Mouse (Mus musculus) skeletal muscle tissue, postnatal 0 days (tissue): ENCODE measurements around the gene Rtn4. TPM values are rescaled to one million over a fixed set of nuclear protein-coding genes. Genes with fewer than 3 reads are reported as not detected.

ENCODE experiments used
- polyA plus RNA-seq: library from polyadenylated mRNA; unstranded; fragments of >200 nt; fragmentation: Nextera tagmentation; extraction: Ambion mirVana; gene quantifications from 2 replicates; pipeline ENCODE4 v1.2.1, GENCODE M21; 2015

The Rtn4 gene
- polyA plus RNA-seq = 473 and 497 TPM in 2 replicates

GRCm38 (mm10) chr11:29692683-29693272 lies at the start of gene Rtn4:
Rtn4 (plus strand) TSS chr11:29692947.

Other genes with a start within 250 kb of the Rtn4 start
- 30.6 and 33.2 TPM in 2 replicates for gene Prorsd1, start 177.9 kb upstream of the Rtn4 start, polyA plus RNA-seq
- gene Mtif2, start 166.5 kb upstream of the Rtn4 start, polyA plus RNA-seq = 33.0 and 34.5 TPM in 2 replicates
- gene Clhc1, start 145.0 kb upstream of the Rtn4 start, polyA plus RNA-seq = 0.06 and 0.09 TPM in 2 replicates
- gene Rps27a, start 144.8 kb upstream of the Rtn4 start, polyA plus RNA-seq = 744 and 796 TPM in 2 replicates
- gene 4931440F15Rik, start 132.7 kb downstream of the Rtn4 start, polyA plus RNA-seq = 0.24 and 0.50 TPM in 2 replicates